22 mouse cellular contexts compared by ENCODE assay signal in genomic region chr3:35372276-35372675, GRCm38 (mm10).
DNase-seq lines count a peak whose midpoint lies in the region; ATAC-seq lines count a peak whose summit lies in the region.
"Had no signal": no experiment of that assay in that cellular context is flagged by ENCODE, and none has a peak within 500 bp of the region (broad histone marks: within the 10 kb centered on the region; RNA-seq: fewer than 3 reads in every experiment).

No protein-coding gene starts in this region.

- no peak overlapping the region for H3K4me2 ChIP-seq in heart, embryonic 11.5 days

- no peak overlapping the region for H3K9ac ChIP-seq in heart, embryonic 11.5 days (ENCODE audit: low read depth, low read length)

- ATAC-seq in heart, embryonic 11.5 days (replicated peaks; ENCODE audit: insufficient number of reproducible peaks, low FRiP score, low TSS enrichment), result no peak
- ATAC-seq: activated CD4-positive, CD25-positive, alpha-beta regulatory T cell, adult 4 months; CD4-positive, CD25-positive, alpha-beta regulatory T cell, adult 4 months; Patski had no signal

- H3K27me3 ChIP-seq in heart, embryonic 11.5 days (ENCODE audit: control insufficient read depth, insufficient read depth, low read length), result no peaks in the 10 kb centered on the region
- H3K27me3 ChIP-seq: CH12.LX, Patski had no signal

- peak; percentile 43 to 56 for DNase-seq in cerebellum, postnatal 10 days
- no peak for DNase-seq in cerebellum, adult 9-11 months
- peak; percentile 44 to 65 for DNase-seq in cerebellum, postnatal 14 days
- no peak for DNase-seq in cerebellum, adult 11-12 months
- peak; percentile 11 to 20 for DNase-seq in cerebellum, postnatal 25 days
- no peak for DNase-seq in cerebellum, postnatal 36 days
- peak; percentile 13 for DNase-seq in heart, adult 11 months
- DNase-seq: adrenal gland, adult 2 months; adrenal gland, adult 8-10 months; adrenal gland, postnatal 10 days; adrenal gland, postnatal 14 days; adrenal gland, postnatal 25 days; adrenal gland, postnatal 36 days; B cell, adult 2 months; cerebellum, adult 11 months; cerebellum, adult 18-20 months had no signal

- no peaks in the 10 kb centered on the region for H3K9me3 ChIP-seq in heart, embryonic 11.5 days (replicated peaks; ENCODE audit: control insufficient read depth, low read length)

- no peak overlapping the region for H3K27ac ChIP-seq in heart, embryonic 11.5 days (ENCODE audit: low read depth, low read length)

- H3K36me3 ChIP-seq in heart, embryonic 11.5 days (ENCODE audit: control insufficient read depth, insufficient read depth, low read length), result no peaks in the 10 kb centered on the region
- H3K36me3 ChIP-seq: G1E had no signal

- H3K4me3 ChIP-seq in heart, embryonic 11.5 days (ENCODE audit: low read depth, low read length), result no peak overlapping the region

- no peaks in the 10 kb centered on the region for H3K4me1 ChIP-seq in heart, embryonic 11.5 days (ENCODE audit: control insufficient read depth, insufficient read depth, low read length)

- 85% methylated on average over 1 of the region's 1 CpGs for WGBS in heart, embryonic 11.5 days (ENCODE audit: insufficient replicate concordance)

Comparison
In these comparisons a context has a peak if more than half of its experiments do, and no peak if none do; other contexts are left out.
1. DNase-seq: peak in cerebellum, postnatal 10 days (2 of 2), cerebellum, postnatal 14 days (2 of 2), cerebellum, postnatal 25 days (2 of 2) and heart, adult 11 months (single experiment); none in cerebellum, adult 9-11 months (single experiment), cerebellum, adult 11-12 months (single experiment) and cerebellum, postnatal 36 days (0 of 2).